Mouse (Mus musculus): ENCODE measurements around the gene Kcnn3.

Kcnn3 gene

GRCm38 (mm10) chr3:89704064-89704463 is 184.1 kb downstream of the Kcnn3 start:
- CTCF ChIA-PET = interaction anchor here in 2 of 4 experiments (0.7 to 1.0 kb wide), 2 partner anchors 154 to 179 kb away, joined by 3 to 4 read pairs; no protein-coding TSS in a partner anchor
- POLR2A ChIA-PET = interaction anchor here in 1 of 4 experiments (0.8 kb wide), 1 partner anchor 9 kb away, joined by 3 read pairs; no protein-coding TSS in a partner anchor

DNA sequence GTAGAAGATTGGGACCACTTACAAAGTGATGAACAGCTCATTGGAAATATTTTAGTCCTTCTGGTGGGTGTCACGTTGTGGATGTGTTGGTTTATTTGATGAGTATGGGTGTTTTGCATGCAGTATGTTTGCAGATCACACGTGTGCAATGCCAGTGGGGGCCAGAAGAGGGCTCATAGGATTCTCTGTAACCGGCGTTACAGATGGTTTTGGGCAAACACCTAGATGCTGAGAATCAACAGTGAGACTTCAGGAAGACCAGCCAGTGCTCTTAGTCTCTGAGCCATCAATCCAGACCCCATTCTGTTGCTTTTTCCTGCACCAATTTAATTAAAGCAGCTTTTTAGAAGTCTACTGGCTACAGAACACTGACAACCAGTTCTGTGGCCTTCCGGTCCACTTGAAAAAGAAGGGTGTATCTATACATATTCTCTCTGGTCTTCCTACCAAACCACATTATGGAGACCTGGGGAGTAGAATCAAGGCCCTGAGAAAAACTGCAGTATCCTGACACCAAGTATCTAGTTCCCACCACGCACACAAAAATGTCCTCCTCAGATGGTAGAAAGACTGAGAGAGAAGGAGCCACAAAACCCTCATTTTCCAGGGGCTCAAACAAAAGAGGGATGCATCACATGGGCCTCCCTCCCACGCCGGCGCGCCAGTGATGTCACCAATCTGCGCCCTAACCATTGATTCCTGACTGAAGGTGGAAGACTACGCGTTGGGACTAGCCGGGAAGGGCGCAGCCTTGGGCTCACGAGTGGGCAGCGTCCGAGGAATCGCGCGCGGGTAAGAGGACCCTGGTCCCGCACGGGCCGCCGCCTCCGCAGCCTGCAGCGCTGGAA is 194.6 kb downstream of the Kcnn3 start, which contains the start of gene Adar:
Gene Adar, plus strand, starts transcription at position 664 of the 848 bp plus-strand sequence.
- CTCF ChIA-PET = interaction anchor here in 1 of 4 experiments (1.4 kb wide), 1 partner anchor 12 kb away, joined by 3 read pairs; no protein-coding TSS in a partner anchor

GRCm38 (mm10) chr3:89715207-89715966 is 195.4 kb downstream of the Kcnn3 start:
- POLR2A ChIA-PET = interaction anchor here in 2 of 4 experiments (0.9 to 5.6 kb wide), 4 partner anchors 12 to 334 kb away, joined by 3 to 64 read pairs (median 5); no protein-coding TSS in a partner anchor
- CTCF ChIA-PET = no interaction called here

More for the DNA sequence above, 194.6 kb downstream of the Kcnn3 start, which contains the start of gene Adar:
- POLR2A ChIA-PET = interaction anchor here in 2 of 4 experiments (0.7 to 5.6 kb wide), 3 partner anchors 13 to 74 kb away, joined by 3 to 64 read pairs (median 4); no protein-coding TSS in a partner anchor

- ChIA-PET POLR2A (interaction anchor here in 3 of 4 experiments (0.6 to 5.6 kb wide), 6 partner anchors 12 to 429 kb away, joined by 3 to 64 read pairs (median 4); no protein-coding TSS in a partner anchor), CTCF (no interaction called here)
Measured at GRCm38 (mm10) chr3:89715967-89716256, 195.9 kb downstream of the Kcnn3 start.

- POLR2A ChIA-PET = interaction anchor here in 2 of 4 experiments (0.9 to 1.7 kb wide), 5 partner anchors 13 to 68 kb away, joined by 3 to 5 read pairs (median 3); no protein-coding TSS in a partner anchor
Measured at GRCm38 (mm10) chr3:89722032-89722431, 202.1 kb downstream of the Kcnn3 start.

DNA sequence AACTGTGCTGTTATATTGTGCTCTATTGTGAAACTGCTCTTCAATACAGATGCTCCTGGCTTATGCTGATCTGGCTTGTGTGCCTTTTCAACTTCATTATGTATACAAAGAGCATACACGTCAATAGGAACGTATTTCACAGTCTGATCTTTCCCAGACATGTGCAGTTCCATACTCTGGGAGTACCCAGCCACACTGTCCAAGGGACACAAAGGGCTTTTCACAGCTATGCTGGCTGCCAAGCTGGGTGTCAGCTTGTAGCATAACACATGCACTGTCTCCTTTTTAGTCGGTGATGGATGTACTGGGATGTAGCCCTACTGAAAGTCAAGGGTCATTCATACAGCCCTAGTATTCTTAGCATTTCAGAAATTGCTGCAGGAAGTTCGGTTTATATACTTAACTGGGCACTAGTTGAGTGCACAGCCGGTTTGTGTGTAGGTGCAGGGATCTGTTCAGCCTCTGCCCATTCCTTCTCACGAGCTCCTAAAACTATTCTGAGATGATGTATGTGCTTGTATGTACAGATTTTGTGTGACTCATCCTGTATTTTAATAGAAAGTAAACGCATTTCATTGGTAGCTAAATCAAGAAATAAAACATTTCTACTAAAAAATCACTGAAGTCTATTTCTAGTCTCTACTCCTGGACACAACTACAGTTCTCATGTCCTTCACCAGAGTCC is 203.6 kb downstream of the Kcnn3 start:
- CTCF ChIA-PET = interaction anchor here in 3 of 4 experiments (0.6 to 1.2 kb wide), 4 partner anchors 14 to 170 kb away, joined by 3 to 6 read pairs (median 4); no protein-coding TSS in a partner anchor
- POLR2A ChIA-PET = interaction anchor here in 2 of 4 experiments (0.9 to 1.7 kb wide), 8 partner anchors 9 to 286 kb away, joined by 3 to 5 read pairs (median 4); partner anchors contain the start of gene Kcnn3 (in 1 of the 2)

More at GRCm38 (mm10) chr3:89722032-89722431, 202.1 kb downstream of the Kcnn3 start:
- CTCF ChIA-PET = interaction anchor here in 2 of 4 experiments (0.6 to 1.5 kb wide), 4 partner anchors 8 to 245 kb away, joined by 3 to 5 read pairs (median 3); no protein-coding TSS in a partner anchor

All from embryonic stem cell, embryonic (primary cell).